Mouse (Mus musculus) hindbrain, embryonic 14.5 days (tissue): ENCODE data around the gene Habp4. TPM values are rescaled to one million over a fixed set of nuclear protein-coding genes. Genes with fewer than 3 reads are reported as not detected.

Source experiments
- ATAC-seq: fragments of 200-750 bp; cut with Nextera tagmentation; 2 replicates; pipeline ENCODE4 v1.8.0; 2017; ENCODE audit warnings: moderate number of reproducible peaks, mild to moderate bottlenecking, moderate TSS enrichment, moderate library complexity; ENCODE audit not compliant: low FRiP score
- DNase-seq: peaks from one replicate; pipeline ENCODE4 v3.0.0-alpha.2; 2015; ENCODE audit warnings: low spot score
- H3K27ac ChIP-seq: fragments of 300-500 bp; sonication (generic); 2 replicates; pipeline ENCODE4 v1.5.1; 2014; ENCODE audit warnings: mild to moderate bottlenecking, moderate library complexity
- H3K27me3 ChIP-seq: fragments of 300-500 bp; sonication (generic); 2 replicates; pipeline ENCODE4 v1.6.1; 2014; ENCODE audit warnings: mild to moderate bottlenecking, low read length, mixed read lengths; ENCODE audit not compliant: control insufficient read depth, insufficient read depth
- H3K36me3 ChIP-seq: fragments of 300-500 bp; sonication (generic); replicated peaks from 2 replicates; pipeline ENCODE4 v1.6.1; 2014; ENCODE audit not compliant: control insufficient read depth, insufficient read depth
- H3K4me1 ChIP-seq: fragments of 300-500 bp; sonication (generic); replicated peaks from 2 replicates; pipeline ENCODE4 v1.6.1; 2014; ENCODE audit warnings: antibody characterized with exemption, low read length, mixed read lengths; ENCODE audit not compliant: control insufficient read depth, insufficient read depth
- H3K4me2 ChIP-seq: fragments of 300-500 bp; sonication (generic); replicated peaks from 2 replicates; pipeline ENCODE4 v1.6.1; 2014; ENCODE audit warnings: mild to moderate bottlenecking, moderate library complexity
- H3K4me3 ChIP-seq: fragments of 300-500 bp; sonication (generic); replicated peaks from 2 replicates; pipeline ENCODE4 v1.5.1; 2014; ENCODE audit warnings: mild to moderate bottlenecking, low read length
- H3K9ac ChIP-seq: fragments of 300-500 bp; sonication (generic); 2 replicates; pipeline ENCODE4 v1.6.1; 2014
- H3K9me3 ChIP-seq: fragments of 300-500 bp; sonication (generic); 2 replicates; pipeline ENCODE4 v1.6.1; 2016; ENCODE audit warnings: low read length; ENCODE audit not compliant: control insufficient read depth
- WGBS: fragments of 180-500 bp; shearing (Covaris S2); extraction: QIAGEN DNeasy Blood & Tissue Kit; methylation state at CpG from one replicate; pipeline ENCODE4 v1.1.7; 2014; 5-methylcytosine and 5-hydroxymethylcytosine counted together
- polyA plus RNA-seq: library from polyadenylated mRNA; unstranded; fragments of >200 nt; fragmentation: Nextera tagmentation; extraction: Ambion mirVana; gene quantifications from 2 replicates; pipeline ENCODE4 v1.2.1, GENCODE M21; 2014

Gene Habp4
- polyA plus RNA-seq, 1 experiment from 2014 or later = 52.4 TPM

GRCm38 (mm10) chr13:64152241-64152669 is 9.4 kb upstream of the Habp4 start:
- WGBS = 1% methylated on average over 42 of the region's 42 CpGs
- DNase-seq = peak; percentile 75
- Histone ChIP-seq H3K4me1 (peaks cover 5% of the 10 kb centered on the region; the same call in 1 of the 2 replicates), H3K9me3 (no peaks in the 10 kb centered on the region), H3K27ac (peak overlapping the region; percentile 54), H3K4me3 (peak overlapping the region; percentile 91), H3K4me2 (peak overlapping the region; percentile 92), H3K9ac (peak overlapping the region; percentile 62), H3K36me3 (no peaks in the 10 kb centered on the region), H3K27me3 (no peaks in the 10 kb centered on the region)
- ATAC-seq = peak; percentile 41

GRCm38 (mm10) chr13:64152671-64153082 is 8.9 kb upstream of the Habp4 start:
- Histone ChIP-seq H3K4me2 (peak overlapping the region; percentile 92), H3K4me3 (peak overlapping the region; percentile 91), H3K4me1 (peaks cover 5% of the 10 kb centered on the region; the same call in 1 of the 2 replicates), H3K36me3 (no peaks in the 10 kb centered on the region), H3K27ac (peak overlapping the region; percentile 54), H3K9me3 (no peaks in the 10 kb centered on the region), H3K9ac (peak overlapping the region; percentile 62), H3K27me3 (no peaks in the 10 kb centered on the region)
- peak; percentile 54 for ATAC-seq
- DNase-seq = no peak
- WGBS = 0% methylated on average over 31 of the region's 61 CpGs

- Histone ChIP-seq H3K27me3 (no peaks in the 10 kb centered on the region), H3K9me3 (no peaks in the 10 kb centered on the region), H3K36me3 (no peaks in the 10 kb centered on the region), H3K27ac (peak within 1 kb of the TSS; percentile 54), H3K4me2 (peak within 1 kb of the TSS; percentile 92), H3K4me3 (peak within 1 kb of the TSS; percentile 91), H3K4me1 (peaks cover 5% of the 10 kb centered on the region; the same call in 1 of the 2 replicates), H3K9ac (peak within 1 kb of the TSS; percentile 62)
- DNase-seq = peak; percentile 93
- ATAC-seq = peak; percentile 98
- WGBS = under 1% methylated on average over 52 of the region's 56 CpGs
Measured at GRCm38 (mm10) chr13:64153083-64153682, 8.4 kb upstream of the Habp4 start, which contains the start of gene Zfp367. Zfp367 (minus strand) TSS chr13:64153202.

GRCm38 (mm10) chr13:64153751-64154267 is 7.8 kb upstream of the Habp4 start:
- peak overlapping the region; percentile 91 for H3K4me3 ChIP-seq
- no peaks in the 10 kb centered on the region for H3K9me3 ChIP-seq
- WGBS = under 1% methylated on average over 18 of the region's 18 CpGs
- ATAC-seq (peak; percentile 24; the same call in 1 of the 2 replicates), DNase-seq (no peak)
- peak overlapping the region; percentile 13; the same call in 1 of the 2 replicates for H3K9ac ChIP-seq
- peak overlapping the region; percentile 92 for H3K4me2 ChIP-seq
- no peaks in the 10 kb centered on the region for H3K36me3 ChIP-seq
- H3K4me1 ChIP-seq = peaks cover 5% of the 10 kb centered on the region; the same call in 1 of the 2 replicates
- no peaks in the 10 kb centered on the region for H3K27me3 ChIP-seq
- H3K27ac ChIP-seq = no peak overlapping the region

- ATAC-seq = no peak
- 61% methylated on average over 2 of the region's 2 CpGs for WGBS
- no peaks in the 10 kb centered on the region for H3K9me3 ChIP-seq
- H3K27me3 ChIP-seq = no peaks in the 10 kb centered on the region
- H3K4me3 ChIP-seq = no peak overlapping the region
- H3K4me2 ChIP-seq = no peak overlapping the region
- DNase-seq = no peak
- no peak overlapping the region for H3K9ac ChIP-seq
- peaks cover 5% of the 10 kb centered on the region; the same call in 1 of the 2 replicates for H3K4me1 ChIP-seq
- H3K36me3 ChIP-seq = no peaks in the 10 kb centered on the region
- no peak overlapping the region for H3K27ac ChIP-seq
Measured at GRCm38 (mm10) chr13:64154651-64155050, 7.0 kb upstream of the Habp4 start.

GRCm38 (mm10) chr13:64155171-64155571 is 6.5 kb upstream of the Habp4 start:
- Histone ChIP-seq H3K36me3 (no peaks in the 10 kb centered on the region), H3K9ac (no peak overlapping the region), H3K9me3 (no peaks in the 10 kb centered on the region), H3K27ac (no peak overlapping the region), H3K4me1 (peaks cover 5% of the 10 kb centered on the region; the same call in 1 of the 2 replicates), H3K27me3 (peaks cover 3% of the 10 kb centered on the region), H3K4me2 (no peak overlapping the region), H3K4me3 (no peak overlapping the region)
- no peak for DNase-seq
- 3% methylated on average over 1 of the region's 1 CpGs for WGBS
- no peak for ATAC-seq

- no peak for DNase-seq
- no peaks in the 10 kb centered on the region for H3K9me3 ChIP-seq
- ATAC-seq = no peak
Measured at GRCm38 (mm10) chr13:64156966-64157365, 4.7 kb upstream of the Habp4 start.

GRCm38 (mm10) chr13:64161916-64162611 is 440 bp downstream of the Habp4 start:
- H3K4me2 ChIP-seq = peak overlapping the region; percentile 85
- peak overlapping the region; percentile 82 for H3K4me3 ChIP-seq
- no peaks in the 10 kb centered on the region for H3K4me1 ChIP-seq
- WGBS = under 1% methylated on average over 61 of the region's 71 CpGs
- DNase-seq = no peak
- no peak; the same call in 1 of the 2 replicates for ATAC-seq
- peaks cover 4% of the 10 kb centered on the region; the same call in 1 of the 2 replicates for H3K36me3 ChIP-seq
- peaks cover 13% of the 10 kb centered on the region; the same call in 1 of the 2 replicates for H3K9me3 ChIP-seq
- H3K27me3 ChIP-seq = peaks cover 5% of the 10 kb centered on the region
- peak overlapping the region; percentile 88 for H3K9ac ChIP-seq
- peak overlapping the region; percentile 79 for H3K27ac ChIP-seq

More at GRCm38 (mm10) chr13:64156966-64157365, 4.7 kb upstream of the Habp4 start:
- Histone ChIP-seq H3K4me3 (no peak overlapping the region), H3K27ac (no peak overlapping the region), H3K4me1 (no peaks in the 10 kb centered on the region), H3K27me3 (peaks cover 5% of the 10 kb centered on the region), H3K9ac (no peak overlapping the region), H3K36me3 (no peaks in the 10 kb centered on the region), H3K4me2 (no peak overlapping the region)

GRCm38 (mm10) chr13:64162626-64163025 is 1.0 kb downstream of the Habp4 start:
- DNase-seq (no peak), ATAC-seq (peak; percentile 9; the same call in 1 of the 2 replicates)
- peak overlapping the region; percentile 85 for H3K4me2 ChIP-seq
- under 1% methylated on average over 14 of the region's 14 CpGs for WGBS
- H3K4me3 ChIP-seq = peak overlapping the region; percentile 82
- H3K4me1 ChIP-seq = no peaks in the 10 kb centered on the region
- peak overlapping the region; percentile 88 for H3K9ac ChIP-seq
- no peak overlapping the region for H3K27ac ChIP-seq
- H3K36me3 ChIP-seq = peaks cover 4% of the 10 kb centered on the region; the same call in 1 of the 2 replicates
- H3K9me3 ChIP-seq = peaks cover 18% of the 10 kb centered on the region
- H3K27me3 ChIP-seq = peaks cover 5% of the 10 kb centered on the region
